Mouse (Mus musculus): ENCODE data around the gene Txlna. TPM values are rescaled to one million over a fixed set of nuclear protein-coding genes. Genes with fewer than 3 reads are reported as not detected.

Gene Txlna
- polyA plus RNA-seq, 2 experiments from 2014 or later = 19.8 to 29.3 TPM

GRCm38 (mm10) chr4:129624281-129625028, 16.4 kb downstream of the Txlna start:
- peak; percentile 94 for ATAC-seq

- ATAC-seq = no peak
These were observed 17.2 kb downstream of the Txlna start, which contains the start of gene Ccdc28b for GRCm38 (mm10) chr4:129623681-129624091. TSS of gene Ccdc28b (minus strand) at chr4:129623947.

- no peak for ATAC-seq
These were observed 17.9 kb downstream of the Txlna start for GRCm38 (mm10) chr4:129622803-129623535.

- no peak for ATAC-seq
These were observed 18.6 kb downstream of the Txlna start for GRCm38 (mm10) chr4:129622120-129622802.

- ATAC-seq = no peak
These were observed 19.5 kb downstream of the Txlna start for GRCm38 (mm10) chr4:129621283-129621841.

GRCm38 (mm10) chr4:129620419-129621282, 20.2 kb downstream of the Txlna start:
- ATAC-seq = no peak

GRCm38 (mm10) chr4:129618786-129619691, 21.8 kb downstream of the Txlna start, which contains the start of gene Iqcc:
TSS of gene Iqcc (minus strand) at chr4:129619099.
- ATAC-seq = peak; percentile 89

GRCm38 (mm10) chr4:129618031-129618430, 22.8 kb downstream of the Txlna start:
- ATAC-seq = no peak

GRCm38 (mm10) chr4:129617121-129617641, 23.7 kb downstream of the Txlna start:
- ATAC-seq = no peak

GRCm38 (mm10) chr4:129616631-129617030, 24.2 kb downstream of the Txlna start:
- ATAC-seq = no peak

GRCm38 (mm10) chr4:129615801-129616290, 25.0 kb downstream of the Txlna start:
- no peak for ATAC-seq

GRCm38 (mm10) chr4:129614093-129614492, 26.8 kb downstream of the Txlna start, which contains the start of gene Dcdc2b:
TSS of gene Dcdc2b (minus strand) at chr4:129614257.
- ATAC-seq = no peak

- no peak for ATAC-seq
These were observed 30.4 kb downstream of the Txlna start for GRCm38 (mm10) chr4:129610472-129610871.

- ATAC-seq = peak; percentile 48
These were observed 30.8 kb downstream of the Txlna start for GRCm38 (mm10) chr4:129610026-129610425.

GRCm38 (mm10) chr4:129609139-129609631, 31.7 kb downstream of the Txlna start:
- ATAC-seq = no peak

- peak; percentile 93 for ATAC-seq
These were observed 32.3 kb downstream of the Txlna start for GRCm38 (mm10) chr4:129608426-129609025.

- ATAC-seq = peak; percentile 100
These were observed 40.4 kb downstream of the Txlna start, which contains the start of the genes Eif3i and Tmem234 for GRCm38 (mm10) chr4:129600233-129601158. TSS of gene Eif3i (minus strand) at chr4:129600648. TSS of gene Tmem234 (plus strand) at chr4:129600668.

- ATAC-seq = no peak
These were observed 52.0 kb downstream of the Txlna start for GRCm38 (mm10) chr4:129588865-129589264.
